Comparison of ENCODE assay signal across 21 mouse cellular contexts in the genomic region with DNA sequence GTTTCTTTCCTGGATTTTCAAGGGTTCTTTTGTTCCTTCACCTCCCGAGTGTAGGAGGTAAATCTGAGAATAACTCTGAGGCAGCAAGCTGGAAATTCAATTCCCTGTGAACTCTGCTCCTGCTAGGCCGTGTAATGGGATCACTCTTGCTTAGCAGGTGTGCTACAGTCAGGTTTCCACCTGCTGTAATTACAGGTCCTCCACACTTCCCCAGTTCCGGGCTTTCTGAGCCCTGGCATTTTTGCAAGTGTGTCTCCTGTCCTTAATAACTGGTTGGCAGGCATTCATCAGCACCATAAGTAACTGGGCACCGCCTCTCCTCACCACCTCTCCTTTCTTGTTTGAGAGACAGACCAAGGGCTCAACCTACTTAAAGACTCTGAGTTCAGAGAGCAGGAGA.
DNase-seq lines count a peak whose midpoint lies in the region; ATAC-seq and TF ChIP-seq lines count a peak whose summit lies in the region.
"Had no signal": no experiment of that assay in that cellular context is flagged by ENCODE, and none has a peak within 500 bp of the region (broad histone marks: within the 10 kb centered on the region; RNA-seq: fewer than 3 reads in every experiment).

No protein-coding gene starts in this region.

- H3K4me1 ChIP-seq in kidney, embryonic 14.5 days (ENCODE audit: control insufficient read depth, insufficient read depth, low read length), result peaks cover 7% of the 10 kb centered on the region
- H3K4me1 ChIP-seq: forebrain, embryonic 15.5 days; midbrain, embryonic 15.5 days; stomach, embryonic 15.5 days had no signal

- no peak overlapping the region for H3K9ac ChIP-seq in kidney, embryonic 14.5 days (ENCODE audit: low read depth, low read length)
- H3K9ac ChIP-seq: forebrain, embryonic 15.5 days; limb, embryonic 13.5 days; midbrain, embryonic 15.5 days; neural tube, embryonic 15.5 days; stomach, embryonic 15.5 days had no signal

- no peaks in the 10 kb centered on the region for H3K36me3 ChIP-seq in kidney, embryonic 14.5 days (ENCODE audit: control insufficient read depth, insufficient read depth, low read length)
- H3K36me3 ChIP-seq: forebrain, embryonic 15.5 days; limb, embryonic 13.5 days; midbrain, embryonic 15.5 days; neural tube, embryonic 15.5 days; stomach, embryonic 15.5 days had no signal

- no peak overlapping the region for H3K4me3 ChIP-seq in kidney, embryonic 14.5 days (ENCODE audit: low read length)
- H3K4me3 ChIP-seq in gastrocnemius, adult 2 months, result no peak overlapping the region
- H3K4me3 ChIP-seq: erythroblast, embryonic 14.5 days; forebrain, embryonic 15.5 days; limb, embryonic 13.5 days; megakaryocyte, embryonic 14.5 days; midbrain, embryonic 15.5 days; neural tube, embryonic 15.5 days; stomach, embryonic 15.5 days had no signal

- H3K27me3 ChIP-seq in kidney, embryonic 14.5 days (ENCODE audit: control insufficient read depth, insufficient read depth, low read length), result no peaks in the 10 kb centered on the region
- H3K27me3 ChIP-seq: forebrain, embryonic 15.5 days; limb, embryonic 13.5 days; megakaryocyte, embryonic 14.5 days; midbrain, embryonic 15.5 days; neural tube, embryonic 15.5 days; stomach, embryonic 15.5 days had no signal

- no peak for DNase-seq in kidney, adult 11 months
- peak; percentile 86 for DNase-seq in brain, adult 2 months (ENCODE audit: low read depth, low spot score)
- peak; percentile 50 to 63 for DNase-seq in cerebellum, adult 18-20 months
- DNase-seq in cerebellum, postnatal 25 days, result peak; percentile 54 to 61
- no peak for DNase-seq in gastrocnemius, adult 2 months
- DNase-seq in right cerebral cortex, adult 18-20 months, result no peak
- no peak for DNase-seq in right cerebral cortex, postnatal 36 days (ENCODE audit: low spot score in 2 of 2)
- DNase-seq: B cell, adult 2 months; gastrocnemius, postnatal 36 days; kidney, adult 2 months; lung, postnatal 10 days; right cerebral cortex, postnatal 25 days; thymus, adult 2 months had no signal

- H3K4me2 ChIP-seq in kidney, embryonic 14.5 days (replicated peaks; ENCODE audit: low read depth, low read length), result no peak overlapping the region
- H3K4me2 ChIP-seq: forebrain, embryonic 15.5 days; limb, embryonic 13.5 days; midbrain, embryonic 15.5 days; neural tube, embryonic 15.5 days; stomach, embryonic 15.5 days had no signal

- peak overlapping the region; percentile 88 for H3K27ac ChIP-seq in kidney, embryonic 14.5 days (ENCODE audit: low read depth, low read length)
- H3K27ac ChIP-seq in gastrocnemius, adult 2 months, result no peak overlapping the region
- H3K27ac ChIP-seq: forebrain, embryonic 15.5 days; limb, embryonic 13.5 days; midbrain, embryonic 15.5 days; neural tube, embryonic 15.5 days; stomach, embryonic 15.5 days had no signal

- ATAC-seq in kidney, embryonic 14.5 days (ENCODE audit: low FRiP score, low TSS enrichment), result peak; percentile 84; the same call in 1 of the 2 replicates
- ATAC-seq: forebrain, embryonic 15.5 days; midbrain, embryonic 15.5 days had no signal

- 33% methylated on average over 4 of the region's 4 CpGs for WGBS in kidney, embryonic 14.5 days

- intact Hi-C loops in gastrocnemius, adult 2 months (cut with DNase I), result no loop called here

- no peak for TF ChIP-seq CTCF in gastrocnemius, adult 2 months (IDR thresholded peaks at IDR 0.05)

- no peaks in the 10 kb centered on the region for H3K9me3 ChIP-seq in kidney, embryonic 14.5 days (ENCODE audit: control insufficient read depth, low read length)
- H3K9me3 ChIP-seq: forebrain, embryonic 15.5 days; limb, embryonic 13.5 days; megakaryocyte, embryonic 14.5 days; midbrain, embryonic 15.5 days; neural tube, embryonic 15.5 days; stomach, embryonic 15.5 days had no signal

Comparison
In these comparisons a context has a peak if more than half of its experiments do, and no peak if none do; other contexts are left out.
1. DNase-seq: peak in brain, adult 2 months (single experiment), cerebellum, adult 18-20 months (2 of 2) and cerebellum, postnatal 25 days (2 of 2); none in kidney, adult 11 months (single experiment), gastrocnemius, adult 2 months (single experiment), right cerebral cortex, adult 18-20 months (single experiment) and right cerebral cortex, postnatal 36 days (0 of 2).